Mouse (Mus musculus) ES-E14 (cell line): ENCODE measurements around the gene Tcf12. TPM values are rescaled to one million over a fixed set of nuclear protein-coding genes. Genes with fewer than 3 reads are reported as not detected.

Source experiments
- DNase-seq: peaks from one replicate; pipeline ENCODE4 v3.0.0-alpha.2; 2013; ENCODE audit warnings: low read depth, low spot score
- H3K27ac ChIP-seq: 2 replicates; pipeline ENCODE4 v1.5.1; 2012; ENCODE audit warnings: low read depth, mild to moderate bottlenecking, low read length, moderate library complexity, mixed read lengths; ENCODE audit not compliant: poor library complexity, insufficient read depth, severe bottlenecking
- H3K36me3 ChIP-seq: 2 replicates; pipeline ENCODE4 v1.6.1; 2012; ENCODE audit warnings: mild to moderate bottlenecking, low read length, moderate library complexity, mixed read lengths; ENCODE audit not compliant: control insufficient read depth, poor library complexity, insufficient read depth, severe bottlenecking
- H3K4me1 ChIP-seq, 2 experiments: fragments of 150-350 bp in 1 of 2; sonication (generic) in 1 of 2; 2 replicates each; pipeline ENCODE4 v1.6.1; 2012; ENCODE audit warnings: low read length in 2 of 2, mild to moderate bottlenecking in 1 of 2, mixed read lengths in 1 of 2; ENCODE audit not compliant: control insufficient read depth in 2 of 2, insufficient read depth in 2 of 2, poor library complexity in 1 of 2
- H3K4me3 ChIP-seq, 2 experiments: fragments of 150-350 bp in 1 of 2; sonication (generic) in 1 of 2; 2 replicates each; pipeline ENCODE4 v1.5.1; 2012; ENCODE audit warnings: low read length in 2 of 2, low read depth in 1 of 2, mild to moderate bottlenecking in 1 of 2, mixed read lengths in 1 of 2; ENCODE audit not compliant: insufficient read depth in 1 of 2, poor library complexity in 1 of 2, severe bottlenecking in 1 of 2
- H3K9ac ChIP-seq: 2 replicates; pipeline ENCODE4 v1.6.1; 2012; ENCODE audit warnings: low read depth, mild to moderate bottlenecking, low read length, mixed read lengths; ENCODE audit not compliant: poor library complexity, insufficient read depth, severe bottlenecking
- H3K9me3 ChIP-seq: fragments of 150-350 bp; sonication (generic); 2 replicates; pipeline ENCODE4 v1.6.1; 2012; ENCODE audit warnings: low read depth, mild to moderate bottlenecking, low read length; ENCODE audit not compliant: control insufficient read depth, insufficient read depth
- CHD2 ChIP-seq: IDR thresholded peaks from 2 replicates; pipeline ENCODE4 v1.6.1; 2014; ENCODE audit warnings: mild to moderate bottlenecking, low read depth, low read length, inconsistent platforms
- HCFC1 ChIP-seq: IDR thresholded peaks from 2 replicates; pipeline ENCODE4 v1.6.1; 2012; ENCODE audit warnings: low read length, inconsistent platforms, borderline replicate concordance; ENCODE audit not compliant: insufficient read depth
- MAFK ChIP-seq: IDR thresholded peaks from 2 replicates; pipeline ENCODE4 v1.6.1; 2014; ENCODE audit warnings: mild to moderate bottlenecking, low read depth, low read length, inconsistent platforms; ENCODE audit not compliant: insufficient read depth
- ZC3H11A ChIP-seq: IDR thresholded peaks from 2 replicates; pipeline ENCODE4 v1.6.1; 2012; ENCODE audit warnings: low read depth, mild to moderate bottlenecking, inconsistent platforms, low read length, borderline replicate concordance
- ZNF384 ChIP-seq: IDR thresholded peaks from 2 replicates; pipeline ENCODE4 v1.6.1; 2012; ENCODE audit warnings: low read depth, low read length, inconsistent platforms
- in situ Hi-C, 2 experiments: fragments of 600-800 bp; cut with MboI; formaldehyde crosslinking; loops; one replicate each; pipeline ENCODE4 v1.15.1; 2025; ENCODE audit warnings: low sequenced_read_pairs in 2 of 2, inconsistent platforms in 1 of 2; ENCODE audit not compliant: unreplicated experiment in 2 of 2
- total RNA-seq: library from RNA; depleted of rRNA; stranded (reverse); fragments of 300-350 nt; gene quantifications from 2 replicates; pipeline ENCODE4 v1.2.3, GENCODE M21; 2012

Tcf12 gene
- total RNA-seq, 1 experiment, result 17.3 TPM

GRCm38 (mm10) chr9:71906522-71906921 lies 205.1 kb downstream of the Tcf12 start:
- TF ChIP-seq HCFC1 (no peak), CHD2 (no peak), ZC3H11A (no peak), MAFK (no peak), ZNF384 (no peak)
- no peak overlapping the region for H3K4me3 ChIP-seq
- H3K27ac ChIP-seq, result no peak overlapping the region
- DNase-seq, result no peak
- no peaks in the 10 kb centered on the region for H3K9me3 ChIP-seq
- H3K4me1 ChIP-seq, result no peaks in the 10 kb centered on the region
- H3K36me3 ChIP-seq, result no peaks in the 10 kb centered on the region
- no peak overlapping the region for H3K9ac ChIP-seq
- in situ Hi-C loops, result no loop called here

- Histone ChIP-seq H3K4me1 (no peaks in the 10 kb centered on the region), H3K9me3 (no peaks in the 10 kb centered on the region), H3K9ac (no peak overlapping the region), H3K27ac (no peak overlapping the region), H3K36me3 (no peaks in the 10 kb centered on the region), H3K4me3 (no peak overlapping the region)
- in situ Hi-C loops, result no loop called here
- no peak for DNase-seq
- TF ChIP-seq MAFK (no peak), ZNF384 (no peak), CHD2 (no peak), ZC3H11A (no peak), HCFC1 (no peak)
These were observed 212.8 kb downstream of the Tcf12 start for GRCm38 (mm10) chr9:71898852-71899251.

DNA sequence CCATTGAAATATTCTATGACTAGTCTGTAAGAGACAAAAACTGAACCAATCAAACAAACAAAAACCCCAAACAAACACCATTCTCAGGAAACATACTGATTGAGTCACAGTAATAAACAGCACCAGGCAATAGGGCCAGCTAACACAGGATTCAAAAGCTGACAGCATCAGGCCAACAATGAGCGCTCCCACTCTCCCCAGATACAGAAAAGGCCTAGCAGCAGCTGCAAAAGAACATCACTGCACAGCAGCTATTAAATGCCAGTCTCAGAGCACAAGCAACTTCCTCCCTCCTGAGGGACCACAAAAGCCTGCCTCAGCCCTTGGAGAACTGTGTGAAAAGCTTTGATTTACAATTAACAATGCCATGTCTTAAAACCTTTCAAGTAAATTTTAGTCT lies 214.3 kb downstream of the Tcf12 start:
- Histone ChIP-seq H3K27ac (no peak overlapping the region), H3K9ac (no peak overlapping the region), H3K9me3 (no peaks in the 10 kb centered on the region), H3K4me1 (no peaks in the 10 kb centered on the region), H3K36me3 (no peaks in the 10 kb centered on the region), H3K4me3 (no peak overlapping the region)
- in situ Hi-C loops, result no loop called here
- no peak for TF ChIP-seq HCFC1
- TF ChIP-seq ZNF384, result no peak
- no peak for TF ChIP-seq ZC3H11A
- no peak for TF ChIP-seq MAFK
- TF ChIP-seq CHD2, result no peak
- DNase-seq, result no peak

DNA sequence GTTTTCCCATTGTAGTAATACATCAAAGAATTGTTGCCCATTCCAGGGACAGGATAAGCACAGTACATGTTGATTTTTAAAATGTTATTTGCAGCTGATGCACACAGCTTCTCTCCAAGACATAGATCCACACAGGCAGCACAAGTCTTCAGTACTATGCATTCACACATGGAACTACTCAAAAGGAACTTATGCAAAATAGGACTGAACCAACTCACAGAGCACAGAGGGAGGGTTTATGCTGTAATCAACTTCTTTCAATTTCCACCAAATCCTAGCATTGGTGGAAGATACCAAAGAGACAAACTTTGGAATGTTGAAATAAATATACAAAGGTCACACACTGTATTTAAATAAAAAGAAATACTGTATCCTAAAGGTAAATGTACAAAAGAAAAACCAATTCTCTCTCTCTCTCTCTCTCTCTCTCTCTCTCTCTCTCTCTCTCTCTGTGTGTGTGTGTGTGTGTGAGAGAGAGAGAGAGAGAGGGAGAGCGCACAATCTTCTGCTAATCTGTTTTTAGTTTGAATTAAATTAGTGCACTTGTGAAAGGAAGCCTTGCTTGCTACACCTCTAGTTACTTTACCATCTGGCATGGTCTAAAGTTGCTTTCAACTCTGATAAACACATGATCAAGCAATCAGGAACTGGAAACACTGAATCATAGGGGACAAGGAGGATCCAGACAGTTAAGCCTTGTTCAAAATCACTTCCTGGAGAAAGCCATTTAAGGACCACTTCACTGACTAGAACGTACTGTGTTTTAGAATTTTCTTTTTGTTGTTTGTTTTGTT lies 215.5 kb downstream of the Tcf12 start:
- in situ Hi-C loops, result no loop called here
- Histone ChIP-seq H3K4me3 (no peak overlapping the region), H3K4me1 (no peaks in the 10 kb centered on the region), H3K9ac (no peak overlapping the region), H3K27ac (no peak overlapping the region), H3K9me3 (no peaks in the 10 kb centered on the region), H3K36me3 (no peaks in the 10 kb centered on the region)
- TF ChIP-seq ZNF384 (no peak), ZC3H11A (no peak), CHD2 (no peak), HCFC1 (no peak), MAFK (no peak)
- no peak for DNase-seq
